Mouse (Mus musculus): ENCODE results near the gene Pnpla2. TPM values are rescaled to one million over a fixed set of nuclear protein-coding genes. Genes with fewer than 3 reads are reported as not detected.
A peak's percentile ranks its signal among the peaks of the same experiment; 100 is the strongest.

Pnpla2 gene
- polyA plus RNA-seq, 1 experiment from 2014 or later = 26.3 TPM

DNA sequence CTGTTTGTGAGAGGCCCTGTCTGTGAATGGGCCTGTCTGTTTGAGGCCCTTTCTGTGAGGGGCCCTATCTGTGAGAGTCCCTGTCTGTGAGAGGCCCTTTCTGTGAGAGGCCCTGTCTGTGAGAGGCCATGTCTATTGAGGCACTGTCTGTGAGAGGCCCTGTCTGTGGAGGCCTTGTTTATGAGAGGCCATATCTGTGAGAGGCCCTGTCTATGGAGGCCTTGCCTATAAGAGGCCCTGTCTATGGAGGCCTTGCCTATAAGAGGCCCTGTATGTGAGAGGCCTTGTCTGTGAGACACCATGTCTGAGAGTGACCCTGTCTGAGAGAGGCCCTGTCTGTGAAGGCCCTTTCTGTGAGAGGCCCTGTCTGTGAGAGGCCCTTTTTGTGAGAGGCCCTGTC is 53.2 kb downstream of the Pnpla2 start:
- Histone ChIP-seq H3K27ac (ENCODE audit: low read depth) (peak overlapping the region; percentile 6; the same call in 1 of the 2 replicates), H3K36me3 (ENCODE audit: insufficient read depth) (peaks cover 7% of the 10 kb centered on the region; the same call in 1 of the 2 replicates), H3K4me3 (ENCODE audit: low read depth, low read length) (no peak overlapping the region; the same call in 1 of the 2 replicates), H3K9ac (no peak overlapping the region), H3K27me3 (ENCODE audit: insufficient read depth, low read length) (no peaks in the 10 kb centered on the region), H3K4me1 (ENCODE audit: insufficient read depth) (no peaks in the 10 kb centered on the region), H3K4me2 (no peak overlapping the region), H3K9me3 (ENCODE audit: low read depth, low read length) (no peaks in the 10 kb centered on the region)
- ATAC-seq (ENCODE audit: insufficient read depth) (peak; percentile 44; the same call in 1 of the 2 replicates), DNase-seq (no peak)
- TF ChIP-seq CTCF (IDR thresholded peaks at IDR 0.05; ENCODE audit: low read depth) = no peak

GRCm38 (mm10) chr7:141510196-141510595 is 55.2 kb downstream of the Pnpla2 start:
- no peaks in the 10 kb centered on the region for H3K27me3 ChIP-seq (ENCODE audit: insufficient read depth, low read length)
- H3K4me3 ChIP-seq (ENCODE audit: low read depth, low read length) = no peak overlapping the region
- DNase-seq = no peak
- H3K9me3 ChIP-seq (ENCODE audit: low read depth, low read length) = no peaks in the 10 kb centered on the region
- no peak overlapping the region for H3K27ac ChIP-seq (ENCODE audit: low read depth)
- no peak overlapping the region for H3K4me2 ChIP-seq
- 87% methylated on average over 5 of the region's 5 CpGs for WGBS
- no peaks in the 10 kb centered on the region for H3K4me1 ChIP-seq (ENCODE audit: insufficient read depth)
- H3K36me3 ChIP-seq (ENCODE audit: insufficient read depth) = peaks cover 12% of the 10 kb centered on the region
- ATAC-seq (ENCODE audit: insufficient read depth) = no peak
- no peak for TF ChIP-seq CTCF (IDR thresholded peaks at IDR 0.05; ENCODE audit: low read depth)
- H3K9ac ChIP-seq = no peak overlapping the region

Other genes starting within 250 kb of the Pnpla2 start
- 0.74 and 1.4 TPM in 2 replicates for gene Lmntd2, start 241.1 kb upstream of the Pnpla2 start, polyA plus RNA-seq (2014; fragmentation: Nextera tagmentation; extraction: Ambion mirVana)
- gene Rassf7, start 239.3 kb upstream of the Pnpla2 start, polyA plus RNA-seq (2014; fragmentation: Nextera tagmentation; extraction: Ambion mirVana) = 38.9 and 41.1 TPM in 2 replicates
- 80.7 and 85.4 TPM in 2 replicates for gene Phrf1, start 226.4 kb upstream of the Pnpla2 start, polyA plus RNA-seq (2014; fragmentation: Nextera tagmentation; extraction: Ambion mirVana)
- gene Irf7, start 188.7 kb upstream of the Pnpla2 start, polyA plus RNA-seq (2014; fragmentation: Nextera tagmentation; extraction: Ambion mirVana) = 1.0 and 1.9 TPM in 2 replicates
- gene Cdhr5, start 178.4 kb upstream of the Pnpla2 start, polyA plus RNA-seq (2014; fragmentation: Nextera tagmentation; extraction: Ambion mirVana) = not detected in 2 replicates
- 2.2 and 5.1 TPM in 2 replicates for gene Sct, start 176.1 kb upstream of the Pnpla2 start, polyA plus RNA-seq (2014; fragmentation: Nextera tagmentation; extraction: Ambion mirVana)
- 1.0 and 1.4 TPM in 2 replicates for gene Drd4, start 163.2 kb upstream of the Pnpla2 start, polyA plus RNA-seq (2014; fragmentation: Nextera tagmentation; extraction: Ambion mirVana)
- 69.8 and 74.2 TPM in 2 replicates for gene Deaf1, start 127.5 kb upstream of the Pnpla2 start, polyA plus RNA-seq (2014; fragmentation: Nextera tagmentation; extraction: Ambion mirVana)
- gene Tmem80, start 127.5 kb upstream of the Pnpla2 start, polyA plus RNA-seq (2014; fragmentation: Nextera tagmentation; extraction: Ambion mirVana) = 28.8 and 30.3 TPM in 2 replicates
- 20.0 and 22.4 TPM in 2 replicates for gene Eps8l2, start 116.3 kb upstream of the Pnpla2 start, polyA plus RNA-seq (2014; fragmentation: Nextera tagmentation; extraction: Ambion mirVana)
- 241 and 257 TPM in 2 replicates for gene Taldo1, start 63.0 kb upstream of the Pnpla2 start, polyA plus RNA-seq (2014; fragmentation: Nextera tagmentation; extraction: Ambion mirVana)
- gene Gatd1, start 41.1 kb upstream of the Pnpla2 start, polyA plus RNA-seq (2014; fragmentation: Nextera tagmentation; extraction: Ambion mirVana) = 48.5 and 49.1 TPM in 2 replicates
- not detected in 2 replicates for gene Cend1, start 25.7 kb upstream of the Pnpla2 start, polyA plus RNA-seq (2014; fragmentation: Nextera tagmentation; extraction: Ambion mirVana)
- 27.6 and 30.1 TPM in 2 replicates for gene Slc25a22, start 17.3 kb upstream of the Pnpla2 start, polyA plus RNA-seq (2014; fragmentation: Nextera tagmentation; extraction: Ambion mirVana)
- gene Pidd1, start 11.2 kb upstream of the Pnpla2 start, polyA plus RNA-seq (2014; fragmentation: Nextera tagmentation; extraction: Ambion mirVana) = 12.6 and 14.2 TPM in 2 replicates
- 1,415 and 1,470 TPM in 2 replicates for gene Rplp2, start 7.8 kb upstream of the Pnpla2 start, polyA plus RNA-seq (2014; fragmentation: Nextera tagmentation; extraction: Ambion mirVana)
- gene Cracr2b, start 5.9 kb downstream of the Pnpla2 start, polyA plus RNA-seq (2014; fragmentation: Nextera tagmentation; extraction: Ambion mirVana) = 15.1 and 18.9 TPM in 2 replicates
- gene Cd151, start 12.2 kb downstream of the Pnpla2 start, polyA plus RNA-seq (2014; fragmentation: Nextera tagmentation; extraction: Ambion mirVana) = 69.8 and 79.1 TPM in 2 replicates
- 71.2 and 74.3 TPM in 2 replicates for gene Polr2l, start 19.9 kb downstream of the Pnpla2 start, polyA plus RNA-seq (2014; fragmentation: Nextera tagmentation; extraction: Ambion mirVana)
- gene Tspan4, start 20.0 kb downstream of the Pnpla2 start, polyA plus RNA-seq (2014; fragmentation: Nextera tagmentation; extraction: Ambion mirVana) = 95.5 and 100.0 TPM in 2 replicates
- gene Chid1, start 84.7 kb downstream of the Pnpla2 start, polyA plus RNA-seq (2014; fragmentation: Nextera tagmentation; extraction: Ambion mirVana) = 33.0 and 35.9 TPM in 2 replicates
- 63.1 and 67.6 TPM in 2 replicates for gene Ap2a2, start 107.0 kb downstream of the Pnpla2 start, polyA plus RNA-seq (2014; fragmentation: Nextera tagmentation; extraction: Ambion mirVana)
- 0.18 and 0.32 TPM in 2 replicates for gene Muc6, start 200.1 kb downstream of the Pnpla2 start, polyA plus RNA-seq (2014; fragmentation: Nextera tagmentation; extraction: Ambion mirVana)
- gene Muc2, start 235.1 kb downstream of the Pnpla2 start, polyA plus RNA-seq (2014; fragmentation: Nextera tagmentation; extraction: Ambion mirVana) = 0.09 TPM in 1 of 2 replicates, not detected in the other

Data from lung, embryonic 14.5 days (tissue).